Comparison of ENCODE assay signal across 7 mouse cellular contexts in the genomic region with DNA sequence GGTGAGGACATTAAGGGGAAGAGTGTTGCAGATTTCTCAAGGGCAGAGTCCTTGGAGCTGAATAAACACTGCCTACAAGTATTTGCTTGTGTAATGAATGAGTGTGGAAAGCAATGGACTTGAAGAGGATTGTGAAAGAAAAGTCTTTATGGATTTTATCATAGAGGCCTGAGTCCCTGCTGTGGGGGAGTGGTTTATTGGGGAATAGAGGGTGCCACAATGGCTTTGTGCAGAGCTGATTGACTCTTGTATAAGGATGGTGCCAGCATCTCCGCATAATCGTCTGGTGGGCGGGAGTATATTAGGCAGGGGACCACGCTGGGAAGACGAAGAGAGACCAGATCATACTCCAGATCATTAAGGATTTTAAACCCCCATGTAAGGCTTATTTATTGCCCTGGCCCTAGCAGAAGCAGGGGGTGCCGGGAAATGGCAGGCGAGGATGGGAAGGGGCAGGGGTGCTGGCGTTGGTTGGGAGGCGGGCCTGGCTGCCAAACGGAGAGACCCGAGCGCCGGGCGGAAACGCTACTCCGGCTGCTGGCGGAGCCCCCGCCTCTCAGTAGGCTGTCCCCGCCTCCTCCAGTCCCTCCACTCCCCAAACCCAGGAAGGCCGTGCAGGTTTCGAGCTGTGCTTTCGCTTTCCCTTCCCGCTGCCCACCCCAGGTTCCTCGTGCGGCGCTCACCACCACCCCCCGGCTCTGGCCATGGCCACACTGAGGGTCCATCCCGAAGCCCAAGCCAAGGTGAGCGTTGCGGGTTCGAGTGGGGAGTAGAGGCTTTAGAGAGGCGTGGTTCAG. TPM values are rescaled to one million over a fixed set of nuclear protein-coding genes. Genes with fewer than 3 reads are reported as not detected.
DNase-seq lines count a peak whose midpoint lies in the region; ATAC-seq lines count a peak whose summit lies in the region.

Gene Psme1, plus strand, starts transcription at position 253 of the 797 bp plus-strand sequence.

- H3K36me3 ChIP-seq in intestine, embryonic 16.5 days (ENCODE audit: control insufficient read depth, insufficient read depth, low read length), result peaks cover 13% of the 10 kb centered on the region
- peaks cover 26% of the 10 kb centered on the region for H3K36me3 ChIP-seq in limb, embryonic 10.5 days
- peaks cover 21% of the 10 kb centered on the region for H3K36me3 ChIP-seq in midbrain, embryonic 12.5 days

- peak; percentile 75 to 77 for DNase-seq in adrenal gland, adult 18-20 months (ENCODE audit: low spot score in 2 of 2)
- DNase-seq in embryo, embryonic 9.5 days (ENCODE audit: extremely low spot score), result peak; percentile 84
- DNase-seq in gastrocnemius, postnatal 4 days (ENCODE audit: low spot score in 2 of 2), result peak; percentile 60 to 78
- DNase-seq in limb, embryonic 10.5 days (ENCODE audit: low spot score), result peak; percentile 86
- DNase-seq in spleen, adult 12 weeks (ENCODE audit: low spot score), result peak; percentile 65

- peak within 1 kb of the TSS; percentile 96 for H3K9ac ChIP-seq in intestine, embryonic 16.5 days (ENCODE audit: low read depth, low read length)
- peak within 1 kb of the TSS; percentile 81 for H3K9ac ChIP-seq in midbrain, embryonic 12.5 days (replicated peaks)

- peak within 1 kb of the TSS; percentile 92 for H3K4me3 ChIP-seq in intestine, embryonic 16.5 days (ENCODE audit: low read length)
- H3K4me3 ChIP-seq in limb, embryonic 10.5 days, result peak within 1 kb of the TSS; percentile 83
- peak within 1 kb of the TSS; percentile 69 for H3K4me3 ChIP-seq in midbrain, embryonic 12.5 days

- under 1% methylated on average over 32 of the region's 32 CpGs for WGBS in intestine, embryonic 16.5 days
- 2% methylated on average over 30 of the region's 32 CpGs for WGBS in limb, embryonic 10.5 days
- under 1% methylated on average over 29 of the region's 32 CpGs for WGBS in midbrain, embryonic 12.5 days

- peaks cover 15% of the 10 kb centered on the region for H3K4me1 ChIP-seq in intestine, embryonic 16.5 days (ENCODE audit: control insufficient read depth, insufficient read depth, low read length)
- peaks cover 33% of the 10 kb centered on the region for H3K4me1 ChIP-seq in limb, embryonic 10.5 days
- peaks cover 15% of the 10 kb centered on the region for H3K4me1 ChIP-seq in midbrain, embryonic 12.5 days

- H3K9me3 ChIP-seq in intestine, embryonic 16.5 days (ENCODE audit: control insufficient read depth, low read length), result no peaks in the 10 kb centered on the region
- H3K9me3 ChIP-seq in limb, embryonic 10.5 days (replicated peaks), result no peaks in the 10 kb centered on the region
- no peaks in the 10 kb centered on the region for H3K9me3 ChIP-seq in midbrain, embryonic 12.5 days

- ATAC-seq in intestine, embryonic 16.5 days, result peak; percentile 94
- ATAC-seq in midbrain, embryonic 12.5 days (ENCODE audit: low FRiP score, low read depth), result peak; percentile 88

- no peaks in the 10 kb centered on the region for H3K27me3 ChIP-seq in intestine, embryonic 16.5 days (replicated peaks; ENCODE audit: control insufficient read depth, insufficient read depth, low read length)
- H3K27me3 ChIP-seq in limb, embryonic 10.5 days (ENCODE audit: low read depth, poor library complexity, severe bottlenecking), result no peaks in the 10 kb centered on the region
- H3K27me3 ChIP-seq in midbrain, embryonic 12.5 days, result no peaks in the 10 kb centered on the region

- peak within 1 kb of the TSS; percentile 89 for H3K27ac ChIP-seq in intestine, embryonic 16.5 days (ENCODE audit: low read length)
- H3K27ac ChIP-seq in limb, embryonic 10.5 days, result peak within 1 kb of the TSS; percentile 94
- peak within 1 kb of the TSS; percentile 82 for H3K27ac ChIP-seq in midbrain, embryonic 12.5 days (replicated peaks)

- peak within 1 kb of the TSS; percentile 81 for H3K4me2 ChIP-seq in intestine, embryonic 16.5 days (ENCODE audit: low read depth, low read length)
- H3K4me2 ChIP-seq in midbrain, embryonic 12.5 days (replicated peaks), result peak within 1 kb of the TSS; percentile 90

RNA-seq across cellular contexts. Expression of gene Psme1, which starts in this region (rescaled TPM):
- total RNA-seq in adrenal gland, adult 18-20 months (2021), result 100 to 1,000 TPM; 231 to 367 TPM
- total RNA-seq in gastrocnemius, postnatal 4 days (2021), result 10 to 100 TPM; 82.0 to 88.4 TPM
- 217 and 224 TPM in 2 replicates for polyA plus RNA-seq in intestine, embryonic 16.5 days (2015; fragmentation: Nextera tagmentation; extraction: Ambion mirVana)
- 109 and 115 TPM in 2 replicates for polyA plus RNA-seq in limb, embryonic 10.5 days (2016; fragmentation: Nextera tagmentation; extraction: Ambion mirVana)
- polyA plus RNA-seq in midbrain, embryonic 12.5 days (2016; fragmentation: Nextera tagmentation; extraction: Ambion mirVana), result 122 and 127 TPM in 2 replicates

Comparison
In these comparisons a context has a peak if more than half of its experiments do, and no peak if none do; other contexts are left out.
1. Peak in every context shown above with its lines: DNase-seq, ATAC-seq, H3K4me3 ChIP-seq and H3K27ac ChIP-seq.